Mouse (Mus musculus): ENCODE data around the gene Ankrd34a.

Ankrd34a gene

GRCm38 (mm10) chr3:96578561-96579238, 17.7 kb upstream of the Ankrd34a start:
- no peak for DNase-seq (ENCODE audit: low read depth, low spot score)

GRCm38 (mm10) chr3:96579239-96579750, 17.1 kb upstream of the Ankrd34a start:
- DNase-seq (ENCODE audit: low read depth, low spot score) = peak; percentile 38

DNA sequence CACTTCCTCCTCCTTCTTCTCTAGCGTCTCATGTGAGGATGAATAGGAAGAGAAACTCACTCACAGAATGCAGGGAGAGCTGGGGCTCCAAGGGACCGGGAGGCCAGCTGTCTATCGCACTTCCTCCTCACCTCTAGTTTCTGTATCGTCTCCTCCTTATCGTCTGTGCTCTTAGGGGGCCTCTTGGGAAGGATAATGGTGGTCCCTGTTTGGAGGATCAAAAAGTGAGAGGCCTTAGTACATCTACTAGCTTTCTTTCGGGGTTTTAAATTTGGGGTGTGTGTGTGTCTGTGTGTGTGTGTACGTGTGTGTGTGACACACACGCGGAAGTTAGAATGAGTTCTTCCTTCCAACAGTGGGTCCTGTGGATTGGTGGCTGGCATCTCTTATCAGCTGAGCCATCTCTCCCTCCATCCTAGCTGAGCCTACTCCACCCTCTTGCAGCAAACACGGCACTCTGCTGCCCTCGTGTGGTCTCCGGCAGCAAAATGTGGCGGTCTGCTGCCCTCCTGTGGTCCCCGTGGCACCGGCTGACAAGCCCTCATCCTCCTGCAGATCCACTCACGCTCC, 16.5 kb upstream of the Ankrd34a start:
- DNase-seq (ENCODE audit: low read depth, low spot score) = peak; percentile 97

DNA sequence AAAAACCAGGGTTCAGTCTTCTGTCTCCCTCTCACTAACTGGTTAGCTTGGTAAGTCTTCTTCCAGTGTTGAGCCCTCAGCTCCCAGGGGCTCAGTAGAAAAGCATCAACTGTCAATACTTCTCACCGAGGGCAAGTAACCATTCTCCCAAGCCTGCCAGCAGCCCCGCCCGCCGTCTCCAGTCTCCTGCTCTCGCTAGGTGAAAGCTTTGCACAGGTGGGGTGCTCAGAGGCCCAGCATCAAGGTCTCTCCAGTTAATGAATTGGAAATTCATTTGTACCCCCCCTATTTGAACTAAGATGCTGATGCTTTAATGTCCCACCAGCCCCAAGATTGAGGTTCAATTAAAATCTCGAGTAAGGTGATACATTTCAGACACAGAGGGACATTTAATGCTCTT, 15.3 kb upstream of the Ankrd34a start:
- no peak for DNase-seq (ENCODE audit: low read depth, low spot score)

- no peak for DNase-seq (ENCODE audit: low read depth, low spot score)
Measured at GRCm38 (mm10) chr3:96581771-96582515, 14.5 kb upstream of the Ankrd34a start.

GRCm38 (mm10) chr3:96583386-96583785, 13.1 kb upstream of the Ankrd34a start:
- DNase-seq (ENCODE audit: low read depth, low spot score) = no peak

DNA sequence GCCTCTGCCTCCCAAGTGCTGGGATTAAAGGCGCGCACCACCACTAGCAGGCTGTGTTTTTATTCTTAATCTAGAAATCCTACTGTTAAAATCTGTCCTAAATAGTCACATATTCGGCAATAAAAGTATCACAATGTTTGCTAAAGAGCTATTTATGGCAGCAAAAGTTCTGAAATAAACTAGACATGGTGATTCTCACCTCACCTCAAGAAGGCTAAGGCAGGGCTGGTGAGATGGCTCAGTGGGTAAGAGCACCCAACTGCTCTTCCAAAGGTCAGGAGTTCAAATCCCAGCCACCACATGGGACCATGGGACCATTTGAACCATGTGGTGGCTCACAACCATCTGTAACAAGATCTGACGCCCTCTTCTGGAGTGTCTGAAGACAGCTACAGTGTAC, 5.8 kb upstream of the Ankrd34a start:
- DNase-seq (ENCODE audit: low read depth, low spot score) = no peak

DNA sequence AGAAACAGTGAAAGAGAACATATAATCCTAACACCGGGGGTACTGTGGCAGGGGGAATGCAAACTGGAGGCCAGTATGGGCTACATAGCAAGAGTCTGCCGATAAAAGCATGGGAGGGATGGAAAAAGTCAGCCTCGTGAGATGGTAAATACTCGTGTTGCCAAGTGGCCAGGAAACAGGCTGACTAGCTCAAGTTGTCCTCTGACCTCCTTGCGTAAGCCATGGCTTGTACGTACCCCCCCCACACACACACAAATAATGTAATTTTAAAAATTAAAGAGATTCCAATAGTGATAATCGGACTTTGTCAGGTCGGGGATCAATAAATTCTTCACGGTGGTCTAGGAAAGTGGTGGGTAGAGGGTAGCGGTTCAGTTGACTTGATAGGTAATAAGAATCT, 3.1 kb upstream of the Ankrd34a start:
- DNase-seq (ENCODE audit: low read depth, low spot score) = peak; percentile 58

- peak; percentile 95 for DNase-seq (ENCODE audit: low read depth, low spot score)
Measured at GRCm38 (mm10) chr3:96593790-96594560, 2.5 kb upstream of the Ankrd34a start, which contains the start of gene Polr3gl. Gene Polr3gl (minus strand): TSS chr3:96594181.

DNA sequence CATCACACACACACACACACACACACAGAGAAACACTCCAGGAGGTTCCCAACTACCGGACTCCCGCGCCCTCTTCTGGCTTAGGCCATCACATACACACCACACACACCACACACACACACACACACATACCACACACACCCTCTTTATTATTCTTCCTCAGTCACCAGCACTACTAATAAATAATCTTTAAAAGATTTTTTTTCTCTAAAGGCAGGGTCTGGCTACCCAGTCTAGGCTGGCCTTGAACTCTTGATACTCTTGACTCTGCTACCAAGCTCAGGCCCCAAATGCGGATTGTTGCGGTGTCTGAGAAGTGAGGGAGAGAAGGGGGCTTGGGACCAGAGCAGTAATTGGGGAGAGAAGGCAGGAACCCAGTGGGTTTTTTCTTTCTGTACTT, 1.6 kb upstream of the Ankrd34a start:
- DNase-seq (ENCODE audit: low read depth, low spot score) = no peak

- no peak for DNase-seq (ENCODE audit: low read depth, low spot score)
Measured at GRCm38 (mm10) chr3:96595661-96596060, 775 bp upstream of the Ankrd34a start.

DNA sequence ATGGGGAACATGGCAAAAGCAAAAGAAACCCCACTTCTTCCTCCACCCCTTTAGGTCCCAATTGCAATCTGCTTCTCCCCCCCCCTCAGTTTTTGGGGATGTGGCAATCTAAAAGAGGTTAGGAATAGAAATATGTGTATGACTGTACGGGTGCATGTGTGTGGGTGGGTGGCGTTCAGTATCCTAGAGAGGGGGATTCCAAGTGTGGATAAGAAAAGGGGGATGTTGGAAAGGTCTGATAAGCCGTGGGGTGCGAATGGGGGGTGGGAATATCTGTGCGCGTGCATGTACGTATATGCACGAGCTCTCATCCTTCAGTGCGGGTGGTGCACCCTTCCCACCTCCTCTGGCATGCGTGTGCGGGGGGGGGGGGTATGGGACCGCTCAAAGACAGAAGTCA, 419 bp downstream of the Ankrd34a start:
- DNase-seq (ENCODE audit: low read depth, low spot score) = peak; percentile 25

DNA sequence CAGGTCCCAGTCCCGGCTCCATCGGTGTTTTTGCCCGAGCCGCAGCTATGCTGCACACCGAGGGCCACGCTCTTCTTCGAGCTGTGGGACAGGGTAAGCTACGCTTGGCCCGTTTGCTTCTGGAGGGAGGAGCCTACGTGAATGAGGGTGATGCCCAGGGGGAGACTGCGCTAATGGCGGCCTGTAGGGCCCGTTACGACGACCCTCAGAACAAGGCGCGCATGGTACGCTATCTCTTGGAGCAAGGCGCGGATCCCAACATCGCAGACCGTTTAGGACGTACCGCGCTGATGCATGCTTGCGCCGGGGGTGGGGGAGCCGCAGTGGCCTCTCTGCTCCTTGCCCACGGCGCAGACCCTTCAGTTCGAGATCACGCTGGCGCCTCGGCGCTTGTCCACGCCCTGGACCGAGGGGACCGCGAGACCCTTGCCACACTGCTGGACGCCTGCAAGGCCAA, 1.0 kb downstream of the Ankrd34a start:
- DNase-seq (ENCODE audit: low read depth, low spot score) = peak; percentile 43

DNA sequence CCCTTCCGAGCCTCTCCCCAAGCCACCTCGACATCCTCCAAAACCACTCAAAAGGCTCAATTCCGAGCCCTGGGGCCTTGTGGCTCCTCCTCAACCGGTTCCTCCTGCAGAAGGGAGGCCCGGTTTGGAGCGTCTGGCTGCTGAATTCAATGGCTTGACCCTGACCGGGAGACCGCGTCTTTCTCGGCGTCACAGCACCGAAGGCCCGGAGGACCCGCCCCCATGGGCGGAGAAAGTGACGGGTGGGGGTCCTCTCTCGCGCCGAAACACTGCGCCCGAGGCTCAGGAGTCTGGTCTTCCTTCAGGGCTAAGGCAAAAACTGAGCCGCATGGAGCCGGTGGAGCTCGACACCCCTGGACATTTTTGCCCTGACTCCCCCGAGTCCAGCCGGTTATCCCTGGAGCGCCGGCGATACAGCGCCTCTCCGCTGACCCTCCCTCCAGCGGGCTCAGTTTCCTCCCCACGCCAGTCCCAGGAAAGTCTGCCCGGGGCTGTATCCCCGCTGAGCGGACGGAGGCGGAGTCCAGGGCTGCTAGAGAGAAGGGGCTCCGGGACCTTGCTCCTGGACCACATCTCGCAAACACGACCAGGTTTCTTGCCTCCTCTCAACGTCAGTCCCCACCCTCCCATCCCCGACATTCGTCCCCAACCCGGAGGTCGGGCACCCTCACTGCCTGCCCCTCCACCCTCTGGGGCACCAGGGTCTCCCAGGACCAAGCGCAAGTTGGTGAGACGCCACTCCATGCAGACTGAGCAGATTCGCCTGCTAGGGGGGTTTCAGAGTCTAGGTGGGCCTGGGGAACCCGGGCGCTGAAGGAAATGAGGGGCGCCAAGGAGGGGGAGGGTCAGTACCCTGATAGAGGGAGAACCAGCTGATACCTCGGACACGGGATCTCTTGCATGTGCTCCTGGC, 2.0 kb downstream of the Ankrd34a start:
- DNase-seq (ENCODE audit: low read depth, low spot score) = peak; percentile 37

DNA sequence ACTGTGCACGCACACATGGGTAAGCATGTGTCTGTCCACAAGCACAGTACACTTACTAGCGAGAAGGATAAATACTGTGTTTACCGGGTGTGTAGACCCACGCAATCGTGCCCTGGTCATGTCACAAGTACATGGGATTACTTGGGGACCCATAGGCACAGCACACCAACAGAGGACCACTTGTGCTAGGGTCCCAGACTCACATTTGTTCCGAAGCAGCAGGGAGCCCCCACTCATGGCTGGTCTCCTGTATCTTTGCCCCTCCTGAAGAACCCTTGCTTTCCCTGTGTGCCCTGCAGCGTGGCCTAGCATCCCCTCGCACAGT, 2.6 kb downstream of the Ankrd34a start:
- DNase-seq (ENCODE audit: low read depth, low spot score) = no peak

DNA sequence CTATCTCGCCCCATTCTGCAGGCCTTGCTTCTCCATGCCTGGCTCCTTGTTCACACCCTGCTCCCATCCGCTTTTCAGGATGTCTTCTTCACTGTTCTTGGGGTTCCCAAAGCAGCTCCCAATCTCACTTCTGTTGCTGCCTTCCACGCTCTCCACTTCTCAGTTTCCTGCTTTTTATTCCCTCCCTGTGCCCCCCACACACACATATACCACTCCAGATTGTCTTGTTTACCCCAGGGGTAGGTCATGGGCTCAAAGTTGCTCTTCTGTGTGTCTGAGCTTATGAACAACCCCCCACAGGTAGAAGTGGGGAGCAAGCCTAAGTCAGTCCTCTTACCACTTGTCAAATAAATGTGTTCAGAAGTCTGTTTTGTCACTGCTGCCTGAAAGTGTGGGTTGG, 3.0 kb downstream of the Ankrd34a start:
- DNase-seq (ENCODE audit: low read depth, low spot score) = no peak

GRCm38 (mm10) chr3:96600639-96601250, 4.3 kb downstream of the Ankrd34a start, which contains the start of gene Lix1l:
Gene Lix1l (plus strand): TSS chr3:96601149.
- DNase-seq (ENCODE audit: low read depth, low spot score) = peak; percentile 92

GRCm38 (mm10) chr3:96601251-96601787, 4.9 kb downstream of the Ankrd34a start:
- peak; percentile 57 for DNase-seq (ENCODE audit: low read depth, low spot score)

DNA sequence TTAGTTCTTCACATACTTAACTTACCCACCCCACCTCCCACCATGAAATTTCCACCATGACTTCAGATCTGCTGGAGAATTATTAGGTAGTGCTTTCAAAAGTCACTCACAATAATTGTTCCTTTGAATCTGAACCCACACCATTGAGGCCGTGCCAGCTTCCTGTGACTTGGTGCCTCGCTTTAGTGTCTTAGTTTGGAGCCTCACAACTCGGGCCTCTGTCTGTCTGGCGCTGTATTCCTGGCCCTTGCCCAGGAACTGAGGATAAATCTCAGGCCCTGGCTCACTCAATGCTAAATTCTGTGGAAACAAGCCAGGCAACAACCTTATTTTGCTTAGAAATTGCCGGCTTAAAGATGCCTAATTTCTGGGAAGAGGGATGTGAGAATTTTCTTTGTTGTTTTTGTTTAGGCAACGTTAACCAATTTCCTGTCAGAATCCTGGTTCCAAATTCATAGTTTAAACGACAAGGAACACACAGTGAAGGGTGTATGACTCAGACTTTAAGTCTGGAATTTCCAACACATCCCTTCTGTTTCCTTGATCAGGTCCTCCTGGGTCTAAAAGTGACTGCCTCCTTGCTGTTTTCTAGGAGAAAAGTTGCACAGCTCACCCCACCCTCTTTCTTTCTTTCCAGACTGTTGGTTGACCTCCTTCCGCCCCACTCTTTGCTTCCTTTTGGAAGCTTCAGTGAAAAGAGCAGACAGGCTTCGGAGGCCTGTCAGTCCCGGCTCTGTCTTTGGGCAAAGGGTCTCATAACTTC, 5.7 kb downstream of the Ankrd34a start:
- no peak for DNase-seq (ENCODE audit: low read depth, low spot score)

Data from CD4-positive, CD25-positive, alpha-beta regulatory T cell, adult 2 months (primary cell).